Mouse (Mus musculus) kidney, adult 2 months (tissue): ENCODE measurements around the gene Trmt10a.

Source experiments
- CTCF ChIP-seq: fragments of 200-500 bp; conservative IDR thresholded peaks from 2 replicates; pipeline ENCODE4 v1.5.1; 2011; ENCODE audit warnings: low read depth, mild to moderate bottlenecking, control low read depth, low read length, moderate library complexity, mixed read lengths; ENCODE audit not compliant: insufficient read depth, insufficient read length
- POLR2A ChIP-seq: fragments of 200-500 bp; IDR thresholded peaks from one replicate; pipeline ENCODE4 v1.6.1; 2011; ENCODE audit warnings: low read depth, low read length, control low read depth

GRCm38 (mm10) chr3:138197973-138198721, 54.9 kb downstream of the Trmt10a start:
- peak; percentile 93 for TF ChIP-seq CTCF
- no peak for TF ChIP-seq POLR2A
